Mouse (Mus musculus): Measurements from ENCODE around the gene Olfr1155.

Gene Olfr1155

DNA sequence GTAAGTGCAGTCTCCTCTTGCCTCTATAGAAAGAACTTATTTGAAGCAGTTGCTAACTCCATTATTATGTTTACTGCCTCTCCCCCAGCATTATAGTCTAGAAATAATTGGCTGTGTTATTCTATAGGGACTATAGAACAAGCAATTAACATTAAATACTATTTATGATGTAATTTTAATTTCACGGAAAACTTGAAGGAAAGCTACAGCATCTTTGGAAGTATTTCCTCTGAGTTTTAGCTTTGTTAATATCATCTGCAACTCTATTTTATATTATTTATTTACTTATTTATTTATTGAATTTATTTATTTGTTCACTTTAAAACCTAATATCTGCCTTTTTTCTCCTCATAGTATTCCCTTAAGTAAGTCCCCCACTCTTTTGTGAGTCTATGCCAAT lies at the start of gene Olfr1155:
TSS of gene Olfr1155 (minus strand) at position 101 of the 400 bp plus-strand sequence.
- no peak for DNase-seq (ENCODE audit: low spot score in 2 of 2)

DNA sequence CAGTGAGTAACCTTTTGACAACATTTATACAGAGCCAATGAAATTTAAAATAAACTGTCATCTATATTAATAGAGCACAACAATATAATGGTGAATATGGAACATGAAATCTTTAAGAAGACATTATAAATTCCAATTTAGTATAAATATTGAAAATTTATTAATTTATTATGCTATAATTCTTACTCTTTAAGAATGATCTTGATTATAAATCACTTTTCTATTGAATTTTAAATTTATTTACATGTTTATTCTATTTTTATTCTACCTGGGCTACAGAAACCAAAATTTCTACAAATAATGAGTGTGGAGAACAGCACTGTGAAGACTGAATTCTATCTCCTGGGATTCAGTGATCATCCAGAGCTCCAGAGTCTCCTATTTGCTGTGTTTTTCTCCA lies 44.9 kb upstream of the Olfr1155 start, which contains the start of gene Olfr1158:
TSS of gene Olfr1158 (plus strand) at position 301 of the 400 bp plus-strand sequence.
- no peak for DNase-seq (ENCODE audit: low spot score in 2 of 2)

DNA sequence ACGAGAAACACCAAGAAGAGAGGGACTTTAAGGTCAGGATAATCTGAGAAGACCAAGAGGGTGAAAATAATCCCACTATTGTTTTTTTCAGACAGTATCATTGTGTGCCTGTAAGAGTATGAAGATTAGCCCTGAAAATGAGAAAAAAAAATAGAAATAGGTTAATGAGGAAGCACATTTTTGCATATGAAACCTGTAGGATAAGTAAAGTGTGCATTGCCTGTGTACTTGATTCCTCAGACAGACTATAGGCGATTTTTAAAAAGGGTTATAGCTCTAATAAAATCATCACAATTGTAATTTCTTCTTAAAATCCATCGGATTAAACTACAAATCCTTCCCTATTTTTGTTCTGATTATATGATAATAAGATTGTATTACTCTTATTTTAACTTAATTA lies 29.6 kb upstream of the Olfr1155 start, which contains the start of gene Olfr74:
TSS of gene Olfr74 (minus strand) at position 101 of the 400 bp plus-strand sequence.
- DNase-seq (ENCODE audit: low spot score in 2 of 2): no peak

DNA sequence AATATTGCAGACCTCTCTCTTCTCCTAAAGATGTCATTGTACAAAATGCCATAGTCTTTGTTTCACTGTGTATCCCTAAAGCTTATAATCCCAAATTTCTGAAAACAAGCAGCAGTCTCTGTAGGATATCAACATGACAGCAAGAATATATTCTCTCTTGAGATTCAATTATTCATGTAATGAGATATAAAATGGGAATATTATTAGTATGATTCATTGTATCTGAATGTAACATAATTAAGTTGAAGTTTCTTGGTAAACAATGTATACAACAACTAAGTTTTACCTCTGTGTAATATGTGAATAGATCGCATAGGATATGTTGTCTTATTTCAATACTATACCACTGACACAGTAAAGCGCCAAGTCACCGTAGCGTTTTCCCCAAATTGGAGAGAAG lies 23.3 kb upstream of the Olfr1155 start, which contains the start of gene Olfr1157:
TSS of gene Olfr1157 (minus strand) at position 101 of the 400 bp plus-strand sequence.
- DNase-seq (ENCODE audit: low spot score in 2 of 2): no peak

DNA sequence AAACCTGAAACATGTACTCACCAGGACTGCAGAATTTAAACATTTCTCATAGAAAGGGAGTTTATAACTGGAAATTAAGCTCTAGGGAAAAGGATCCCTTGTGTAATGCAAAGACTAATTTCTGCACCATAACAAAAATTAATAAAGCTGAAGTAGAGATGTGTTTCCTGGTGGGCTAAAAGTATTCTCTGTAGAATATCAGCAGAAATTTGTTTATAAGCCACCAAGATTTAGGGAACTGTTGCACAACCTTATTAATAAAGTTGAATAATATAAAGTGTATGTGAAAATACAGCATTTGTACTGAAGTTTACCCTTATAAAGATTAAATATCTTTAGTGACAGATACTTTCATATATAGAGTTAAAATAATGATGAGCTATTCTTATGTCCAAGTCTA lies 8.1 kb upstream of the Olfr1155 start, which contains the start of gene Olfr1156:
TSS of gene Olfr1156 (minus strand) at position 101 of the 400 bp plus-strand sequence.
- DNase-seq (ENCODE audit: low spot score in 2 of 2): no peak

DNA sequence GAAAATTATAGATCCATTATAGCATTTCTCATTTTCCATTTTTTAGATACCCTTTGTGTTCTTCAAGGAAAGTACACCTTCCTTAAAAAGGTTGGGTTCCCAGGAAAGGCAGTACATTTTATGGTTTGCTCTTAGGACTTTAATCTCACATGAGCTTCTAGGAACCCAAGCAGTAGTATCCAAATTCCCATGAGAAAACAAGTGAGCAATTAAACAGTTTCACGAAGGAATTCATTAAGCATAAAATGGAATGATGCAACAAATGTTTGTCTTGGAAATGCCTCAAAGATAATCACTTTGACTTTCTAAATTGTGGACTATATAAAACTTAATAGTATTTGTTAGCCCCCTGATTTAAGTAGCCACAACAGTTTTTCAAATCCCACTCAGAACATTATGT lies 39.9 kb downstream of the Olfr1155 start, which contains the start of gene Olfr1154:
TSS of gene Olfr1154 (minus strand) at position 101 of the 400 bp plus-strand sequence.
- no peak for DNase-seq (ENCODE audit: low spot score in 2 of 2)

DNA sequence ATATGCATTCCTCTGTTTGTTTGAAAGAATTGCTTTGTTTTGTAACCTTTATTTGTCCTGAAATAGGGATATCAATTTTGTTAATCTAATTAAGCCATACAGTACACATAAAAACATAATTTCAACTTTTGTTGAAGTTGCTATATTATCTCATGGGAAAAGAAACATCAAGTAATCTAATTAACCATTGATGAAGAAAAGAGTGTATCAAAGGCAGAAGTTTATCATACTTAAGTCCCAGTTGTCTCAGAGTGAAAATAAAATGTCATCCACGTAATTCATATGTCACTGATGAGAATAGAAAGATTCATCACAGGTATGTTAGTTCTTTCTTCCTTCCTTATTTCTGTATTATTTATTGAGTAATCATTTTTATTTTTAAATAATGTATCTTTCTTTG lies 50.3 kb downstream of the Olfr1155 start, which contains the start of gene Olfr1153:
TSS of gene Olfr1153 (plus strand) at position 301 of the 400 bp plus-strand sequence.
- DNase-seq (ENCODE audit: low spot score in 2 of 2): no peak

Data from urinary bladder, adult 18-20 months (tissue).